Mouse (Mus musculus) Muller cell, postnatal 12 days (primary cell): ENCODE data around the gene Hbb-y.
"Not testable (repeated sequence)": the region's sequence is repeated elsewhere in the genome, so short reads cannot be mapped to it uniquely, and the experiment has no call there.

Source experiments
- DNase-seq: peaks from one replicate; pipeline ENCODE4 v3.0.0-alpha.2; 2015; ENCODE audit errors: inconsistent ontology term

The Hbb-y gene

DNA sequence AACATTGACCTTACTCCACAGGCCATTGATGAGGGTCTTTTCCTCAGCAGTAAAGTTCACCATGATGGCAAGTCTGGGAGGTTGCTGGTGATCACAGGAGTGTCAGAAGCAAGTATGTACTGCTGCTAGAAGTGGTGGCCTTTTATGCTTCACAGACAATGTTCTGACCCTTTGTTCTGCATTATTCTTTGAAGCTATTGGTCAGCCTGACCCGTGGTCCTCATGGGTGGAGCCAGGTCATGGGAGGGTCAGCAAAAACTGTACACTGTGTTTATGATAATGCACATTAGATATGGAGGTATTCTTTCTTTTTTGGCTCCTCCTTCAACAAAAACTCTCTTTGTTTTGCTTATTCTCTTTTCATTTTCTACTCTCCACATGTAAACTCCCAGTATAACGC lies at the start of gene Hbb-y:
Gene Hbb-y (minus strand): TSS at position 127 of the 400 bp plus-strand sequence.
- no peak for DNase-seq

- no peak for DNase-seq
Observed at GRCm38 (mm10) chr7:103894385-103894784, 41.4 kb upstream of the Hbb-y start, which contains the start of gene Olfr64. Olfr64 (minus strand) TSS chr7:103894485.

- DNase-seq: no peak
Observed at GRCm38 (mm10) chr7:103886152-103886551, 33.1 kb upstream of the Hbb-y start, which contains the start of gene Olfr66. Olfr66 (minus strand) TSS chr7:103886252.

DNA sequence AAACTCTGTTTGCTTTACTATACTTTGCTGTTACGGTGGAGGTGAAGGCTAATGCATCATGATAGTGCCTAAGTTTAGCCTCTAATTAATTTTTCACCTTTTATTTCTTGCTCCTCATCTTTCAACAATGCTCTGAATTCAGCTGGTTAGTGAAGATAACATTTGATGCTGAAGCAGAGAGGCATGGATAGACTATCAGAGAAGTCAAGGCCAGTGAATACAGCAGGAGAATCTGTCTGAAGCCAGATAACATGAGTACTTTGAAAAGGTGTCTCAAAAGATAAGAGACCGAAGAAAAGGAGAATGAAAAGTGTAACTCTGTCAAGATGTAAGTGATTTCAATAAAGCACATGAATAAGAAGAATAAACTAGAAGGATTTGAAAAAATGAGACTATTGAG lies 24.1 kb upstream of the Hbb-y start:
- DNase-seq: no peak

DNA sequence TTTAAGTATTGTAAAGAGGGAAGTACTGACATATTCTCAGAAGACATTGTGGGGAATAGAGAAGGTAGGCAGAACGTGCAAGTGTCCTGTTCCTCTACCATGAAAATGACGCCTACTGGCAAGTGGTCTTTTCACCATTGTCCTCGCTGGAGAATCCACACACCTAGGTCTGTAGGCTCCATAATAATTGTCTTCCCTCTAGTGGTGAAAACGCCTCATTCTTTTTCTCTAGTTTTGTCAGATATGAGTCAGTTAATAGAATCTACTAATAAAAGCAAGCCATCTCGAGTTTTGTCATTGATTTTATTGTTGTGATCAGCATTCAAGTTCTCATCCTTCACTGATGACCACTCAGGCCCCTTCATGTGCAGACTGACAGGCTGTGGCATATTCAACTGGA lies 21.4 kb upstream of the Hbb-y start:
- no peak for DNase-seq

GRCm38 (mm10) chr7:103873064-103873463 lies 20.0 kb upstream of the Hbb-y start:
- DNase-seq: no peak

DNA sequence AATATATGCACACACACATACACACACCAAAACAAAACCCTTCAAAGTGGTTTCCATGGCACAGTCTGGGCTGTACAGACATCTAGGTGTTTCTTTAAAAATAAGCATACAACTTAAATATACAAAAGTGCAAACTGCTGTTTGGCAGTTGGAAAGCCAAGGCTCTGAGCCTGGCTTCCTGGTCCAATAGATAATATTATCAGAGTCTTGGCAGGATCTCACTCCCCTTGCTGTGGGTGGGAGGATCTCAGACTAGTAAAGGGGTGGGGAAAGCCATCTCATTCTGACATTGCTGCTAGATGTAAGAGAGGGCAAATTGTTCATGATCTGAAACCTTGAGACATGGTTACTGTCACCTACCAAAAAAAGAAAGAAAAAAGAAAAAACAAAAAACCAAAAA lies 17.7 kb upstream of the Hbb-y start:
- no peak for DNase-seq

- no peak for DNase-seq
Observed at GRCm38 (mm10) chr7:103865716-103866115, 12.7 kb upstream of the Hbb-y start.

DNA sequence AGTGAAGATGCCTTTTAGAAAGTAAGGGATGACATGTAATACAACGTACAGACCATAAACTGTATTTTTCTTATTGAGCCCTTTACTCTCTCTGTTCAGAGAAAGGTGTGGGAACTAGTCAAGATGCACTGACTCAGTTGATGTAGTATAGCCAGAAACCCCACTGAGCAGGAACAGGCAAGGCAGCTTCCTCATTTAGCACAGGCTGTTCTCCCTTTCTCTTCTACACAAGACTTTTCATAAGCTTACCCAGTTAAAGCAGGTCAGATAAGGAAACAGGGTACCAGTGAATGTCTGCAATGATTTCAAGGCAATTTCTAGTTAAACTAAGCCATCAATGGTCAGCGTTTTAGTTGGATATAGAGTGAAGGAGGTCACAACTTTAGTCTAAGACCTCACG lies 8.5 kb upstream of the Hbb-y start:
- no peak for DNase-seq

DNA sequence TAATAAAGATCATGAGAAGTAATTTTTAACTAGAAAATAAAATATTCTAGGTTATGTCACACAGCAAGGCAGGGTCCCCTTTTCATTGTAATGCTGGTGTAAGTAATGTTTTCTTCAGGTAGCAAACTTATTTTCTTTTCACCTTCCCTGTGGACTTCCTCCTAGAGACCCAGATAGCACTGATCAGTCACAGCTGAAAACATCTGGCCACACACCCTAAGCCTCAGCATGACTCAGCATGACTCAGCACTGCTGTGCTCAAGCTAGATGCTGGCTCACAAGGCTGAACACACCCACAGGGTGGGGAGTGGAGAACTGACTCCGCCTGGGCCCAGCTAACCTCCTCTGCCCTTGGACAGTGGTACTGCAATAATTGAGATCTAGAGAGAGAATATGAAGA lies 7.8 kb upstream of the Hbb-y start:
- no peak for DNase-seq

DNA sequence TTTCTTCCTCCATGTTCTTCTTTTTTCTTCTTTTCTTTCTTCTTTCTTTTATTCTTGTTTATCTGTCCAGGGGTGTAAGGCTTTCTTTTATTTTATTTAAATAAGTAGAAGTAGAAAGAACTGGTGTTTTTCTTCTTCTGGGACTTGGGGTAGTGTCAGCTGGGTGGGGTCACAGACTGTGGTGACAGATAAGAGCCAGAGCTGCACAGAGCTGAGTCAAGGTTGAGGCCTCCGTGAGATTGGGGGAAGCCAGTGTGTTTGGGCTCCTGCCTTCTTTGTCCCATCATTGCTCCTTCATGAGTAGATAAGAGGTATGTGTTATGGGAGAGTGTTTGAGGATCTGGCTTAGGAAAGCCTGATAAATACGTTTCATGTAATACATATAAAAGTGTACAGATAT lies 6.1 kb upstream of the Hbb-y start:
- no peak for DNase-seq

DNA sequence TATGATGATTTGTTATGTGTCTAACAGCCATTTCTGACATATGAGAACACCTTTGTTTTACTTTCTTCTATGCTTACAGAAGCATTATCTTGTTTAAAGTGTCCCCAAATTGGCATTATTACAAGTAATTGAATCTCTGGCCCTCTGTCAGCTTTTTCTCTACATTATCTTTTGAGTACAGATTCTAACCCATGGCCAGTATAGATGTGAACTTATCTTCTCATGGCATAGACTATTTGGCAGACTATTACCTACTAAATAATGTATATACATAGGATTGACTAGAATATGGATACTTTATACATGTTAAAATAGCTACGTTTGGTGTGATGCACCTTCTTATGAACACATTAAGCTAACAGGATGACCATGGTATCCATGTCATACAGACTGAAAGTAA lies 1.7 kb upstream of the Hbb-y start:
- DNase-seq: no peak

- DNase-seq: no peak
Observed at GRCm38 (mm10) chr7:103844525-103845325, 8.3 kb downstream of the Hbb-y start.

DNA sequence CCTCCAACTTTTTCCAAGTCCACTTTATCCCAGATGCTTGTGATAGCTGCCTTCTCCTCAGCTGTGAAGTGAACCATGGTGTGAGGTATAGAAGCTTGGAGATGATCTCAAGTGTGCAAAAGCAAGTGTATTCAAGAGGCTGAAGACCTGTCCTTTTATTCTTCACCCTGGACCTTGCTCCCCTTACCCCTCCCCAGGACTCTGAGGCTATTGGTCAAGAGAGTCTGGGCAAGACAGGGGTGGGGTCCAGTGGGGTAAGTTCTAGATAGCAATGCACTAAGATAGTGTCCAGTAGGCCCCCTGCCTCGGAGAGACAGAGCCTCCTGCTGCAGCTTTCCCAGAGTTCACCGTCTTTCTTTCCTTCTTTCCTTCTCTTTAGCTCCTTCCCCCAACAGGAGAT lies 10.0 kb downstream of the Hbb-y start, which contains the start of gene Hbb-bh1:
Gene Hbb-bh1 (minus strand): TSS at position 131 of the 400 bp plus-strand sequence.
- no peak for DNase-seq

GRCm38 (mm10) chr7:103840268-103840667 lies 12.7 kb downstream of the Hbb-y start, which contains the start of gene Hbb-bh2:
Hbb-bh2 (minus strand) TSS chr7:103840520.
- no peak for DNase-seq

GRCm38 (mm10) chr7:103827808-103828207 lies 25.2 kb downstream of the Hbb-y start, which contains the start of gene Hbb-bs:
Hbb-bs (minus strand) TSS chr7:103828096.
- no peak for DNase-seq

DNA sequence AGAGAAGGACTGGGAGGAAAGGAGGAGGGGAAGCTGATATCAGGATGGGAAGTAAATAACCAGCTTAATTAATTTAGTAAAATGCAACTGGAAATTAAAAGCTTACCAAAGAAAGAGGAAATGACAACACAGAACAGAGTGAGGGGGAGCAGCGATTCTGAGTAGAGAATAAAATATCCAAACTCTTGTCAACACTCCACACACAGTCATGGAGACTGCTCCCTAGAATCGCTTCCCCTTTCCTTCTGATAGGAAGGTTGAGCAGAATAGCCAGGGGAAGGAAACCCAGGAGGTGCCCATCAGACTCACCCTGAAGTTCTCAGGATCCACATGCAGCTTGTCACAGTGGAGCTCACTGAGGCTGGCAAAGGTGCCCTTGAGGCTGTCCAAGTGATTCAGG lies 25.9 kb downstream of the Hbb-y start:
- not testable (repeated sequence) for DNase-seq

- no peak for DNase-seq
Observed at GRCm38 (mm10) chr7:103826255-103826887, 26.6 kb downstream of the Hbb-y start.

DNA sequence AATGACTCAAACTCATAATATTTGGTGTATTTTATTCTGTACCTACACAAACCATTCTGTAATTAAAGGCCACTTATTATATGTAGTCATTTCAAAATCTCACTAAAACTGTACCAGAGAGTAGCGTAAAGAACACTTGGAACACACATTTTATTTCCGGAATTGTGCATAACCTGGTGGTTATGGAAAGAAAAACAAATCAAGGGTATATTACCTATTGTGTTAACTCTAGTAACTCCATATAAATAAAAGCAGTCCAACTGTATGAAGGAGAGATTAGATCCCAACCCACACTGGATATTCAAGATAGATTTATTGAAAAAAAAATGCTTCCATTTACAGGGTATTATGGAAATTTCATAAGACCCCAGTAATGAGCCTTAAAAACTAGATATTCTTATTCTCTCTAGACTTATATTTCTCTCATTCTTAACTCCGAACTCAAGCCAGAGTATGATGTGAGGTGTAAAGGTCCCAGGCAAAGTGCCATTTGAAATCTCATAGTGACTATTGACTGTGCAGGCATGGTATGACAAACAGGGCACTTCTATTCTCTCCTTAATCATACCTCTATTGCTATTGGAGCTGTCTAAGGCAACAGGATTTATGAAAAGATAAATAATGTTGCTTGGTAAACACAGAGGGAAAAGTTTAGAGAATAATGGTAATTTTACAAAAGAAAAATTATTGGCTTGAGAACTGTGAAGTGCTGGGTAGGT lies 27.3 kb downstream of the Hbb-y start:
- no peak for DNase-seq

- DNase-seq: no peak
Observed at GRCm38 (mm10) chr7:103824597-103824996, 28.4 kb downstream of the Hbb-y start.

GRCm38 (mm10) chr7:103815085-103815484 lies 37.9 kb downstream of the Hbb-y start:
- not testable (repeated sequence) for DNase-seq

DNA sequence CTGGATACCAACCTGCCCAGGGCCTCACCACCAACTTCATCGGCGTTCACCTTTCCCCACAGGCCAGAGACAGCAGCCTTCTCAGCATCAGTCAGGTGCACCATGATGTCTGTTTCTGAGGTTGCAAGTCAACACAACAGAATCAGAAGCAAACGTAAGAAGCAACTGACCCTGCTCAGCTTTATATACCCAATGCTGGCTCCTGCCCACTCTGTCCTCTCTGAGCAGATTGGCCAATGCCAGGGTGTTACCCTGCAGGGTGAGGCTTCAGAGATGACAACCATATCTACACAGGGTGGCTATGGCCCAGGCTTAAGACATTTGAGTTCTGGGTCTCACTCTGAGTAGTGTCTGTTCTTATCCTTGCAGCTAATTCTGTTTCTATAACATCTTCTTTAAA lies 39.2 kb downstream of the Hbb-y start, which contains the start of gene Hbb-bt:
Gene Hbb-bt (minus strand): TSS at position 231 of the 400 bp plus-strand sequence.
- no peak for DNase-seq
